Mouse (Mus musculus): Measurements from ENCODE around the gene Doc2b. TPM values are rescaled to one million over a fixed set of nuclear protein-coding genes. Genes with fewer than 3 reads are reported as not detected.
A peak's percentile ranks its signal among the peaks of the same experiment; 100 is the strongest.

Doc2b gene
- polyA plus RNA-seq, 1 experiment: not detected

GRCm38 (mm10) chr11:75750537-75750936, 45.3 kb downstream of the Doc2b start:
- peaks cover 12% of the 10 kb centered on the region for H3K4me1 ChIP-seq (ENCODE audit: control insufficient read depth)
- TF ChIP-seq TAL1 (IDR thresholded peaks at IDR 0.05; ENCODE audit: low read length): no peak
- no peaks in the 10 kb centered on the region for H3K9me3 ChIP-seq (ENCODE audit: control insufficient read depth, low read length)
- peaks cover 54% of the 10 kb centered on the region for H3K36me3 ChIP-seq (ENCODE audit: control insufficient read depth)
- no peaks in the 10 kb centered on the region for H3K27me3 ChIP-seq (ENCODE audit: control insufficient read depth)
- no peak overlapping the region for H3K4me3 ChIP-seq (replicated peaks)

GRCm38 (mm10) chr11:75744761-75745160, 51.1 kb downstream of the Doc2b start:
- Histone ChIP-seq H3K4me1 (ENCODE audit: control insufficient read depth) (peaks cover 38% of the 10 kb centered on the region), H3K36me3 (ENCODE audit: control insufficient read depth) (peaks cover 54% of the 10 kb centered on the region), H3K4me3 (replicated peaks) (no peak overlapping the region), H3K27me3 (ENCODE audit: control insufficient read depth) (no peaks in the 10 kb centered on the region), H3K9me3 (ENCODE audit: control insufficient read depth, low read length) (no peaks in the 10 kb centered on the region)
- TF ChIP-seq GATA1 (IDR thresholded peaks at IDR 0.05; ENCODE audit: low read length) (no peak), TAL1 (IDR thresholded peaks at IDR 0.05; ENCODE audit: low read length) (no peak)

- TF ChIP-seq TAL1 (IDR thresholded peaks at IDR 0.05; ENCODE audit: low read length) (no peak), GATA1 (IDR thresholded peaks at IDR 0.05; ENCODE audit: low read length) (no peak)
- no peaks in the 10 kb centered on the region for H3K27me3 ChIP-seq (ENCODE audit: control insufficient read depth)
- H3K9me3 ChIP-seq (ENCODE audit: control insufficient read depth, low read length): no peaks in the 10 kb centered on the region
- H3K36me3 ChIP-seq (ENCODE audit: control insufficient read depth): peaks cover 63% of the 10 kb centered on the region
- H3K4me1 ChIP-seq (ENCODE audit: control insufficient read depth): peaks cover 40% of the 10 kb centered on the region
- H3K4me3 ChIP-seq (replicated peaks): no peak overlapping the region
These were observed 54.2 kb downstream of the Doc2b start for GRCm38 (mm10) chr11:75741615-75742014.

GRCm38 (mm10) chr11:75740204-75740603, 55.6 kb downstream of the Doc2b start:
- Histone ChIP-seq H3K36me3 (ENCODE audit: control insufficient read depth) (peaks cover 70% of the 10 kb centered on the region), H3K4me1 (ENCODE audit: control insufficient read depth) (peaks cover 43% of the 10 kb centered on the region), H3K9me3 (ENCODE audit: control insufficient read depth, low read length) (no peaks in the 10 kb centered on the region), H3K27me3 (ENCODE audit: control insufficient read depth) (no peaks in the 10 kb centered on the region), H3K4me3 (replicated peaks) (no peak overlapping the region)
- TF ChIP-seq GATA1 (IDR thresholded peaks at IDR 0.05; ENCODE audit: low read length) (no peak), TAL1 (IDR thresholded peaks at IDR 0.05; ENCODE audit: low read length) (no peak)

GRCm38 (mm10) chr11:75738477-75738821, 57.4 kb downstream of the Doc2b start:
- Histone ChIP-seq H3K4me3 (replicated peaks) (no peak overlapping the region), H3K9me3 (ENCODE audit: control insufficient read depth, low read length) (no peaks in the 10 kb centered on the region), H3K27me3 (ENCODE audit: control insufficient read depth) (no peaks in the 10 kb centered on the region), H3K36me3 (ENCODE audit: control insufficient read depth) (peaks cover 68% of the 10 kb centered on the region), H3K4me1 (ENCODE audit: control insufficient read depth) (peaks cover 55% of the 10 kb centered on the region)
- TF ChIP-seq TAL1 (IDR thresholded peaks at IDR 0.05; ENCODE audit: low read length): no peak
- no peak for TF ChIP-seq GATA1 (IDR thresholded peaks at IDR 0.05; ENCODE audit: low read length)

- TF ChIP-seq GATA1 (IDR thresholded peaks at IDR 0.05; ENCODE audit: low read length): no peak
- TF ChIP-seq TAL1 (IDR thresholded peaks at IDR 0.05; ENCODE audit: low read length): no peak
- Histone ChIP-seq H3K4me3 (replicated peaks) (no peak overlapping the region), H3K36me3 (ENCODE audit: control insufficient read depth) (peaks cover 64% of the 10 kb centered on the region), H3K9me3 (ENCODE audit: control insufficient read depth, low read length) (no peaks in the 10 kb centered on the region), H3K4me1 (ENCODE audit: control insufficient read depth) (peaks cover 55% of the 10 kb centered on the region), H3K27me3 (ENCODE audit: control insufficient read depth) (no peaks in the 10 kb centered on the region)
These were observed 57.9 kb downstream of the Doc2b start for GRCm38 (mm10) chr11:75737806-75738476.

GRCm38 (mm10) chr11:75736978-75737377, 58.9 kb downstream of the Doc2b start:
- Histone ChIP-seq H3K36me3 (ENCODE audit: control insufficient read depth) (peaks cover 56% of the 10 kb centered on the region), H3K9me3 (ENCODE audit: control insufficient read depth, low read length) (no peaks in the 10 kb centered on the region), H3K27me3 (ENCODE audit: control insufficient read depth) (no peaks in the 10 kb centered on the region), H3K4me1 (ENCODE audit: control insufficient read depth) (peaks cover 59% of the 10 kb centered on the region), H3K4me3 (replicated peaks) (no peak overlapping the region)
- TF ChIP-seq TAL1 (IDR thresholded peaks at IDR 0.05; ENCODE audit: low read length) (no peak), GATA1 (IDR thresholded peaks at IDR 0.05; ENCODE audit: low read length) (no peak)

GRCm38 (mm10) chr11:75735462-75736252, 60.2 kb downstream of the Doc2b start:
- peaks cover 52% of the 10 kb centered on the region for H3K4me1 ChIP-seq (ENCODE audit: control insufficient read depth)

GRCm38 (mm10) chr11:75733227-75733940, 62.5 kb downstream of the Doc2b start:
- Histone ChIP-seq H3K9me3 (ENCODE audit: control insufficient read depth, low read length) (no peaks in the 10 kb centered on the region), H3K36me3 (ENCODE audit: control insufficient read depth) (peaks cover 29% of the 10 kb centered on the region), H3K4me3 (replicated peaks) (peak overlapping the region; percentile 94), H3K4me1 (ENCODE audit: control insufficient read depth) (peaks cover 42% of the 10 kb centered on the region), H3K27me3 (ENCODE audit: control insufficient read depth) (no peaks in the 10 kb centered on the region)
- no peak for TF ChIP-seq GATA1 (IDR thresholded peaks at IDR 0.05; ENCODE audit: low read length)

More at GRCm38 (mm10) chr11:75735462-75736252, 60.2 kb downstream of the Doc2b start:
- Histone ChIP-seq H3K9me3 (ENCODE audit: control insufficient read depth, low read length) (no peaks in the 10 kb centered on the region), H3K4me3 (replicated peaks) (no peak overlapping the region), H3K36me3 (ENCODE audit: control insufficient read depth) (peaks cover 47% of the 10 kb centered on the region), H3K27me3 (ENCODE audit: control insufficient read depth) (no peaks in the 10 kb centered on the region)
- no peak for TF ChIP-seq TAL1 (IDR thresholded peaks at IDR 0.05; ENCODE audit: low read length)
- TF ChIP-seq GATA1 (IDR thresholded peaks at IDR 0.05; ENCODE audit: low read length): no peak
